Mouse (Mus musculus) CH12F3 (cell line): Measurements from ENCODE around the gene Ryr2.

ENCODE experiments used
- in situ Hi-C: fragments of 300-500 bp; cut with MboI; formaldehyde crosslinking; loops from 2 replicates; pipeline ENCODE4 v1.14.3; 2020; ENCODE audit warnings: low sequenced_read_pairs

The Ryr2 gene

DNA sequence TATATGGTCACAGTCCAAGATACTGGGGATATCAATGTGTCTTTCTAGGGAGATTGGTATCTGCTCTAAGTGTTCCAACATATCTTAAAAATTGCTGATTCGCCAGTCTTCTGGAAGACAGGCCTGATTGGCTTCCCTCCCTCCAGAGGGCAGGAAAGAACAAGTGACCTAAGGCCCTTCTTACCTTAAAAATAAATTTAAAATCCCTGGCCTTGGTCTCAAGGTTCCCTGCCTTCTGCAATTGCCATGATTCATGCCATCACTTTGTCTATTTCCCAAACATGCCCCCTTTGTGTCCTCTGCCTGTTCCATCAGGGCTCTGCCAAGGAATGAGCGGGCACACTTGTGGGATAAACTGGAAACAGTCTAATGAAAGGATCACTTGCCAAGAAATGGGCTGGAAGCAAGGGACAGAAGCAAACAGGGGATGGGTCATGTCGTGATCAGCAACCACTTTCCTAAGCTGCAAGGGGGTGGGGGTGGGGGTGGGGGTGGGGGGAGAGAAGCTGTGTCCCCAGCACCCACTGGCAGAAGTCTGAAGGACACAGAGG, 10.3 kb downstream of the Ryr2 start:
- in situ Hi-C loops: no loop called here

DNA sequence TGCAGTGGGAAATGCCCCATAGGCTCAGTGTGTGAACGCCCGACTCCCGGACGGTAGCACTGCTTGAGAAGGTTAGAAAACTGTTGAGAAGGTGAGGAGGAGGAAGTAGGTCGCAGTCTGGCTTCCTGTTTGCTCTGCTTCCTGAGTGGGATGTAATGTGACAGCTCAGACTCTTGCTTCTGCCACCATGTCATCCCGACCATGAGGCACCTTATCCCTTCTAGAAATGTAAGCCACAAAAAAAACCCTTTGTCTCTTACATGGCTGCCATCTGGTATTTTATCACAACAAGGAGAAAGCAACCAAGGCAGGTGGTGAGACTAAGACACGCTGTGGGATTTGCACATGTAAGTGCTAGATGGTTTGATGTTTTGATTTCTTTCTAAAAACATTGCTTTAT, 12.2 kb downstream of the Ryr2 start:
- in situ Hi-C loops: no loop called here

DNA sequence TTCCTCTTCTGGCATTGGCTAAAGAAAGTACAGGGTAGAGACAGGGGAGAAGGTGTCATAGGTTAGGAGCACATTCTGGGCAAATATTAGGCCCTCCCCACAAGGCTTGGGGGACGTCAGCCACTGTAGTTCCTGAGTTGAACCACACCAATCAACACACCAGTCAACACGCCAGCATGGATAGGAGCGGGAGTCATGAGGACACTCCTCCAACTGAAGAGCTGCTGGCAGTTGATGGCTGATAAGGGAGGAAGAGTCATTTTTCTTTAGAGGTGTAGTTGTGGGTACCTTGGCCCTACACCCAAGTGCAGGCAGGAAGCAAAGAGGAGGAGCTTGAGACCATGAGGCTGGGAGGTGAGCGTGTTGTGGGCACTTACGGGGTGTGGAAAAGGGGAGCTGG, 13.6 kb downstream of the Ryr2 start:
- in situ Hi-C loops: no loop called here

DNA sequence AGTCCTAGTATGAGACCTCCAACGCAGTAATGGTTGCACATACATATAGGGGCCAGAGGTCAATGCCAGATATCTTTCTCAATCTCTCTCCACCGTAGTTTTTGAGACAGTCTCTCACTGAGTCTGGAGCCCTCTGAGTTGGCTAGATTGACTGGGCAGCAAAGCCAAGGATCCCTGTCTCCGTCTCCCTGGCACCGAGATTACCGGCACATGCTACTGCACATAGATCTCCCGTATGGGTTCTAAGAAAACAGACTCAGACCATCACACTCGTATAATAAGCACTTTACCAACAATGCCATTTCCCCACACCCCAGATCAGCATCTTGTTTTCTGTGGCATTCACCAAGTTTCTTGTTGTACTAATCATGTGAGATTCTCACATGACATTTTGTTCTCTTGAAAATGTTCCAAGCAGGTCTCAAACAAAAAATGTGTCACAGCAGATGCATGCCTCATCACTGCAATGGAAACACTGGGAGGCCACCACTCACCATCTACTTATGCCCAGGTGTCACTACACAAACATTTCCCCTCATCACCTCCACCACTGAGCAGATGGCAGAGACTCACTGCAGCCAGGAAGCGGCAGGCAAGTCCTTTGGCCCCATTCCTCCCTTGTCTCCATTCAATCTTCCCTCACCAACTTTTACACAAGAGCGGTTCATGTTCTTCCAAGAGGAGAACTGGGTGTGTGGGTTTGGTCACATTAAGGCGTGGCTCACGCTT, 14.2 kb downstream of the Ryr2 start:
- in situ Hi-C loops: no loop called here

DNA sequence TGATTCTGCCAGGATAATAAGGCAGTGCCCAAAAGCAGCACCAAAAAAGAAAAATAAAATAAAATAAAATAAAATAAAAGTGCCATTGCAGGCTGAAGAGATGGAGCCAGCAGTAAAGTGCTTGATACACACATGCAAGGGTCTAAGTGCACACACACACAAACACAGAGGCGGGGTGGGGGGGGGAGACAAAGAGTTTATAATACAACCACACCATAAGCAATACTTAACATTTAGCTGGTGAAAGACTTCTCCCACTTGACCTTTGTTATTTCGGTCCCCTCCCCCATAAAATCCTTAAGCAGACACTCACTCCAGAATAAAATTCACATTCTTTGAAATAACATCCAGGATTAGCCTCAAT, 22.7 kb downstream of the Ryr2 start:
- in situ Hi-C loops: no loop called here

- in situ Hi-C loops: no loop called here
These were observed 23.2 kb downstream of the Ryr2 start for GRCm38 (mm10) chr13:12083443-12084111.

GRCm38 (mm10) chr13:12080590-12080989, 26.2 kb downstream of the Ryr2 start:
- in situ Hi-C loops: no loop called here

DNA sequence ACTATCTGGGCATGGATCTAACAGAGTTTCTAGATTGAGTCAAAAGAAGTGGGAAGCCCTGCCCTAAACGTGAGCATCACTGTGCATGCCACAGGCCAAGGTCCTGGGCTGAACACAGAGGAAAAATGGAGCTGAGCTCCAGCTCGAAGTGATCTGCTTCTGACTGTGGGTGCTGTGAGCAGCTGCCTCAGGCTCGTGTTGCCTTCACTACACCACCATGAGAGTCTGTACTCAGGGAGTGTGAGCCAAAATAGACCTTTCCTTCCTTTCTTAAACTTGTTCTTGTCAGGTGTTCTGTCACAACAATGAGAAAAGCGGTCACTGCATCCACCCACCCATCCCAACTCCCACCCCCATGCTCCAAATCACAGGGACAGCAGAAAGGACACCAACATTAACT, 27.2 kb downstream of the Ryr2 start:
- in situ Hi-C loops: no loop called here

GRCm38 (mm10) chr13:12074897-12075296, 31.8 kb downstream of the Ryr2 start:
- in situ Hi-C loops: no loop called here

- in situ Hi-C loops: no loop called here
These were observed 34.2 kb downstream of the Ryr2 start for GRCm38 (mm10) chr13:12072571-12072970.

GRCm38 (mm10) chr13:12072112-12072511, 34.6 kb downstream of the Ryr2 start:
- in situ Hi-C loops: no loop called here

DNA sequence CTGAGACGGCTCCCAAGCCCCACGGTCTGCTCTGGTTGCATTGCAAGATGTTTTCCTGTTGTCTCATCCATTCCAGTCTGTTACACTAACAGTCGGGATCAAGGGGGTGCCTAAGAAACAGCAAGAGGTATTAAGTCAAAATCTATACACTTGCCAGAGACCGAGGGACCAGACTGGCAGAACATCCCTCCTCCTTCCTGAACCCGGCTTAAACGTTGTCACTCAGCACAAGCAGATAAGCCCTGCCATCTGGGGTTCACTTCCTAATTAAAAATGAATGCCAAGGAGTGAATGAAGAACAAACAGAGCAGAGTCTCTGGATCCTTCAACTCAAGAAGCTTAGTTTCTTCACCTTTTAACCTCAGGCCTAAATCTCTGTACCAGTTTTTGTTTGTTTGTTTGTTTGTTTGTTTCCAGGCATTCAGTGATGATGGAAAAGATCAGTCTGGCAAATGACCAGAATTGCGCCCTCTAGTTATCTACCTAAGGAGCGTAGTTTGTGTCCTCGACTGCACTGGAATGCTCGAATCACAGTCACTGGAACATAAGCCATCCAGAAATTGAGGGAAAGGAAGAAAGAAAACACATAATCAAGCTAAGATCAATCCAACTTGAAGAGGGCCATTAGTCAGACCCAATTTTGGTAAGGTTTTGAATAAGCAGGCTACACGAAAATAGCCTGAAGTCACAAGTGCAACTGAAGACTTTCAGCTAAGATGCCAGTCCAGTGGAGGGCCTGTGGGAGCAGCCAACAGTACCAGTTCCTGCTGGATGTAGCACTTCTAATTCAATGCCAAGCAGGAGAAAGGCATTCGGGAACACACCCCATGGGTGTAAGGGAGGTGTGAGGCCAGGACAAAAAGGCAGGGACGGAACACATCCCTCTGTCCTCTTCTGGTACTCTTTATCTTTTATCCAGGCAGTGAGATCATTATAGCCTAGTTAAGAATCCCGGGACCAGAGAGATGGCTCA, 36.3 kb downstream of the Ryr2 start:
- in situ Hi-C loops: no loop called here

GRCm38 (mm10) chr13:12064576-12064975, 42.2 kb downstream of the Ryr2 start:
- in situ Hi-C loops: no loop called here

GRCm38 (mm10) chr13:12063561-12063960, 43.2 kb downstream of the Ryr2 start:
- in situ Hi-C loops: no loop called here

GRCm38 (mm10) chr13:12057357-12057771, 49.4 kb downstream of the Ryr2 start:
- in situ Hi-C loops: no loop called here

DNA sequence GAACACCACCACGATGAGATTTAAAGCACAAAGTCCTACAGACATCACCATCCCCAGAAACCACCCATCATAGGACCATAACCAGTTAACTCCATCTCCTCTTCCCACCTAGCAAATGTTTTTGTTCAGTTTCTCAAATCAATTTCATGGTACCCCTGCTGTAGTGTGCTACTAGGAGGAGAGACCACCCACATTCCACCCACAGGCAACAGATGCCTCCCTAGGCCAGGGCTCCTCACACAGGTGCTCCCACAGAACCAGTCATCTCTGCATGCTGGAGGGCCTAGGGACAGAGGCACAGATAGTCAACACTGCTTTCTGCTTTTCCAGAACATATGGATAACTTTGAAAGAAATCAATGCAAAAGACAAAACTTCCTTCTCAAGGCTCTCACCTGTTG, 50.8 kb downstream of the Ryr2 start:
- in situ Hi-C loops: no loop called here

DNA sequence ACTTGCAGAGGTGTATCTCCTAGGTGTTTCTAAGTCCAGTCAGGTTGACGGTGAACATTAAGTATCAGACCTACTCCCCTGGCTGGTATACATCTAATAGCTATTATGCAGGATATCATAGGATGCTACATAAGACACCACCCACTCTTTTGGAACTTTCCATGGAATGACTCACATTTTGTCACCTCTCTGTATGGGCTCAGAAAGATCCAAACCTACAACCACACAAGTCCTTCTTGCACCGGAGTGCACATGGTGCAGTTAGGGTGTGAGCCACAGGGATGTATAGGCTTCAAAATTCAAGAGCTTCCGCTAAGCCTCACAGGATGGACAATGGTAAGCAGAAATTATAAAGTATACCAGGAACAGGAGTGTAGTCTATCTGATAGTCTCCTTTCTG, 52.8 kb downstream of the Ryr2 start:
- in situ Hi-C loops: no loop called here

- in situ Hi-C loops: no loop called here
These were observed 55.9 kb downstream of the Ryr2 start for GRCm38 (mm10) chr13:12050809-12051208.

DNA sequence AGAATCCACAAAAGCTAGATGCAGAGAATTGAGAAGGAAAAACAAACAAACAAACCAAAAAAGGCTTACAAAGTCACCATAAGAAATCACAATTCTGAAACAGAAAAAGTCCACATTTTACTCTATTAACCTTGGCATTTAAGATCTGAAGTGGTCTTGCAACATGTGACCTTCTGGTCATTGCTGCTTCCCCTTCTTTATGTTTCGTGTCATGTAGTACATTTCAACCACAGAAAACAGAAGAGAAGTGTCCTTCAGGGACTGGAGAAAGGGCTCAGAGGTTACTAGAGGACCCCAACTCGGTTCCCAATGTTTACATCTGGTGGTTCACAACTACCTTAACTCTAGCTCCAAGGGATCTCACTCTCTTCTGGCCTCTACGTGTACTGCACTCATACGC, 59.7 kb downstream of the Ryr2 start:
- in situ Hi-C loops: no loop called here

DNA sequence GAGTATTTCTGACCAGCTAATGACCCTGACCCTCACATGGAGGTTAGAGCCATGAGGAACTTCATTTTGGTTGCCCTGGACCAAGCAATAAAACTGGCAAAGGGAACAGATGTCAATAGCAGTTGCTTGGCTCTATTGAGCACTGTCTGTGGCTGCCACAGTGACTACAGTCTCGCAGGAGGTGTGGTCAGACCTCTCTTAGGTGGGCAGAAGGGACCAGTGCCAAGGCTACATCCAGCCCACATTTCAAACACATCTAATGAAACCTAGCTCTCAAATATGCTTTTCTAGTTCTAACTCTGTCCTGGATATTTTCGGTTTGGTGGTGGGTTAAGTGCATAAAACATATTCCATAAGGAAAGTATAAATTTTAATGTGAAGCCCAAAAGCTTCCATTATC, 62.0 kb downstream of the Ryr2 start:
- in situ Hi-C loops: no loop called here

- in situ Hi-C loops: no loop called here
These were observed 63.8 kb downstream of the Ryr2 start for GRCm38 (mm10) chr13:12042891-12043491.
